Mouse (Mus musculus) kidney, postnatal 36 days (tissue): ENCODE measurements around the gene Zfp652.

Experiments
- DNase-seq, 2 experiments: peaks; one replicate each; pipeline ENCODE4 v3.0.0; 2021 to 2022; ENCODE audit warnings: mixed read lengths in 2 of 2

Zfp652 gene

DNA sequence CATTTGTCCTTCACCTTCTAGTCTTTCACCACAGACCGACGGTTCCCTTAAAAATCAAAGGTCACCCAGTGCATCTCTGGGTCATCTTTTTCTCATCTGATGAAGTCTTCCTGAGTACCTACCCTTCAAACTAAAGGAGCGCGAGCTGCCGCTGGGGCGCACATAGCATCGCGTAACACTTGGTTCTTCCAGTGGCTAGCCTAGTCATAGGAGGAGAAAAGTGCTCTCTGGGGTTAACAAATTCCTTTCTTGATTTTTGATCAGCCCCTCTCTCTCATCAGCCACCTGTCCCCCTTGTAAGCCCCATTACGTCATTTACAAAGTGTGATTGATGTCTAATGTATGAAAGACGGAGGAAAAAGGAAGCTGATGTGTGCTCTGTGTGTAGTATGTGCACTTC, 56.7 kb downstream of the Zfp652 start:
- DNase-seq = no peak

DNA sequence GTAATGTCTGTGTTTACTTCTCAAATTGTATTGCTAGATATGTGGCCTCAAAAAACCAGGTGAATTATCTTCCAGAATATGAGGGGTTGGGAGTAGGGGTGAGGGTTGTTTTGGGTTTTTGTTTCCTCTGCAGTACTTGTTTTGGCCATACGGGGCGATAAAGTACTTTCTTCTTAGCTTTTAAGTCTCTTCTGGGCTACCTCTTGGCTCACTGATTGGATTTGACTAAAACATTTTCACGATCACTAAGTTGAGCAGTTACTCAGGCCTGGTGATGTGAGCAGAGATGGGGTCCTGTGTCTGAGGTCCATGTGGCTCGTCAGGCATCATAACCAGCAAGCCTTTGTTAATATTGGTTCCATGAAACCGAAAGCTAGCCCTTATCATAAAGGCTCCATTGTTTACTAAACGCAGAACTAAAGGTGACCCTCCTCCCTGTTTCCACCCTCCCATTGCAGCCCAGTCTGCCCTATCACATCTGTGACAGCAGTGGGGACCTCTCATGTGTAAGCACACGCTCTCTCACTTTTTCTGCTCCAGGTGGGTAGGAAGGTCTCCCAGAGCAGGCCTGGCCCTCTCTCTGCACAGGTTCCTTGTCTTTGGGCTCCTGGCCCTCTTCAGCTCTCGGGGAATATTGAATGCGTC, 58.4 kb downstream of the Zfp652 start:
- peak in 1 of 2 experiments; percentile 65 for DNase-seq

DNA sequence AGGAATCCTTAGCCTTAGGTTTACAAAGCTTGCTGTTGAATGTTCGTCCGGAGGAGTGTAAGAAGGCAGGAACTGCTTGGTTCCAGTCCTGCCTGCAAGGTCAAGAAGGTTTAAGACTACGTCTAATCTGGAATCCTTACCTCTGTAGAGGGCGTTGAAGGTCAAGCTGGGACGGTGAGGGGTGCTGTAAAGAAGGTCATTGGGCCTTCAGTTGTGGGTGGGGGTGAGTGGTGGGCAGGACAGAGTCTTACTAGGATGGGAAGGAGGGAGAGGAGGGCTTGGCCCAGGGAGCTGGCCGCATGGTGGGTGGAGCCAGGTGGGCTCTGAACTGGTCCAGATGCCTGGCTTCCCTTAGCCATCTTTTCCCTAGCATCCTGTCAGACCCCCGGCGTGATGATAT, 59.2 kb downstream of the Zfp652 start:
- DNase-seq = no peak

DNA sequence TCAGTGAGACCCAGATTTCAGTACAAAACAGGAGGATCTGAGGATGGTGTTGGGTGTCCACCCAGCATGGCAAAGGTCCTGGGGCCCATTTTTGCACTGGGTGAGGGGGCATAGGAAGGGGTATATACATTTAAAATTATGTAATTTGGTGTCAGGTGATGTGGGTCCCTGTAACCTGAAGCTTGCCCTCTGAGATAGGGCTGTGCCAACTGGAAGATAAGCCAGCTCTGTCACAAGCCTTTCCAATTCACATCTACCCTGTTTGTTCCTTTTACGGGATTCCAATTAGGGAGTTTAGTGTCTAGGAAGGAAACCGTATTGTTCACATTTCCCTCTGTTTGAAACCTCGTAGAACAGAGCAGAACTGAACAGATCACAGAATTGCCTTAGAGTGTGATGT, 60.8 kb downstream of the Zfp652 start:
- no peak for DNase-seq

DNA sequence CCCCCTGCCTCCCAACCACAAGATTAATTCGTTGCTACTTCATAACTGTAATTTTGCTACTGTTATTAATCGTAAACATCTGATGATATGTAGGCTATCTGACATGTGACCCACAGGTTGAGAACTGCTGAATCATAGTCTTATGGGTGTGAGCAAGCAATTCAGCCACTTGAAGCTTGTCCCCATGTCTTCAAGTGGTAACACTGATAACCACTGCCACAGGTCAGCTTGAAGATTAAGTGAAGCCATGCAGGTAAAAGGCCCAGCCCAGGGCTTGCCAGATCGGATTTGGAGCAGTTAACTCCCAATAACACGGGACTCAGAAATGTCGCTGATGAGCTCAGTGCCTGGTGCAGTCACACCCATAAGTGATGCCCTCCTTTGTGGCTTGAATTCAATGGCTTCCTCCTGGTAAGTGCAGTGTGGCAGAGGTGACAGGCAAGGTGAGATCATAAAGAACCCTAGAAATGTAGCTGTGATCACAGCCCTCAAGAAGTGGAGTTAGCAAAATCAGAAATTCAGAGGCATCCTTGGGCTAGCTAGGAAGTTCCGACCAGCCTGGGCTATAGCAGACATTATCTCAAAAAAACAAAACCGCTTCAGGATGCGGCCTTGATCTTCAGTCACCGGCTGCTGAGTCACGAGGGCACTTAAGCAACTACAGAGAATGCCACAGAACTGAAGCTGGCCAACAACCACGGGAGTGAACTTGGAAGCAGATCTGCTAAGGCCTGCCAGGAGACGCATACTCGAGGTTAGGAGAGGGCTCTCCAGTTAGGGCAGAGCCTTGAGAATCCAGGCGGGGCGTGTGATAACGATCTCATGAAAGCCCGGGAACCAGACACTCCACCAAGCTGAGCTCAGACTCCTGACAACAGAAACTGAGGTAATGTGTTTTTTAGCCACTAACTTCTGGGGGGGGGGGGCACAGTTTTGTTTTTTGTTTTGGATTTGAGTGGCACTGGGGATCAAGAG, 65.1 kb downstream of the Zfp652 start:
- DNase-seq = peak; percentile 51 to 55

DNA sequence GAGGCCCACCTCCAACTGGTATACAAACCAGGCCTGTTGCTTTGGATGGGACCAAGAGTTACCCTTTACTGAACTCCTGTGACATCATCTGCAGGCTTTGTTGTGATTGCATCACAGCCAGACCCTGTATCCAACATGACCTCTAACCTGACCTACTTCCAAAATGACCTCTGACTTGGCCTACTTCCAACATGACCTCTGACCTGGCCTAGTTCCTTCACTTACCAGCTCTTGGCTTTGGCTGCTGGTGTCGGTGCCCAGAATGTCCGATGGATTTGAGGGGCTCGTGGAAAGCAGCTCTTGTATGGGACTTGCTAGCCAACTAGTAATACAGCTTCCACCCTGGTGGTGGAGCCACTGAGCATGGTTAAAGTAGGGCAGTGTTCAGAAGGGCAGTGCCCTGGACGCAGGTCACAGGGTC, 66.4 kb downstream of the Zfp652 start:
- DNase-seq = peak in 1 of 2 experiments; percentile 42

DNA sequence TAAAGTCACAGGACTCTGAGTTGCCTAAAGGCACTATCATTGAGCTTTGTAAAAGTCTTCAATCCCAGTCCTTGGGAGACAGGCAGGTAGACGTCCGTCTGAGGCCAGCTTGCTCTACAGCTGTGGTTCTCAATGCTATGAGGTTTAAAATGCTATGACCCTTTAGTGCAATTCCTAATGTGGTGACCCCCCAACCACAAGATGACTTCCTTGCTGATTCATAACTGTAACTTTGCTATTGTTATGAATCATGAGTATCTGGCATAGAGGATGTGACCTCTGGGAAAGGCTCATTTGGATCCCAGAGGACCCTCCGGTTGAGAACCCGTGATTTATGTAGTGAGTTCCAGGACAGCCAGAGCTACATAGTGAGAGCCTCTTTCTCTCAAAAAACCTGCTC, 66.9 kb downstream of the Zfp652 start:
- DNase-seq = no peak

DNA sequence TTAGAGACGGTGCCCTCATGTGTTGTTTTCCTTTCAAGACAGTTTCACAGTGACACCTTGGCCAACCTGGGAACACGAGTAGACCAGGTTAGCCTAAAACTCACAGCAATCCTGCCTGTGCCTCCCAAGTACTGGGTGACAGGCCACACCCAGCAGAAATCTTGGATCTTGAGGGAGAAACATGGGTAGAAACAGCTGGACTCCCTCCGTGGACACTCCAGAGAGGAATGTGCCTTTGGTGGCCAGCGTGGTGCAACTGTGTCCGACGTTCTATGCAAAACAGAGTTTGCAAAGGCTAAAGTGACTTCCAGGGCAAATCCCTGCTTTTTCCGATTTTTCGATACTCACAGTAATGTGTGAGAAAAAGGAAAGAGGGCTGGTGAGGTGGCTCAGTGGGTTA, 68.0 kb downstream of the Zfp652 start:
- DNase-seq = no peak

DNA sequence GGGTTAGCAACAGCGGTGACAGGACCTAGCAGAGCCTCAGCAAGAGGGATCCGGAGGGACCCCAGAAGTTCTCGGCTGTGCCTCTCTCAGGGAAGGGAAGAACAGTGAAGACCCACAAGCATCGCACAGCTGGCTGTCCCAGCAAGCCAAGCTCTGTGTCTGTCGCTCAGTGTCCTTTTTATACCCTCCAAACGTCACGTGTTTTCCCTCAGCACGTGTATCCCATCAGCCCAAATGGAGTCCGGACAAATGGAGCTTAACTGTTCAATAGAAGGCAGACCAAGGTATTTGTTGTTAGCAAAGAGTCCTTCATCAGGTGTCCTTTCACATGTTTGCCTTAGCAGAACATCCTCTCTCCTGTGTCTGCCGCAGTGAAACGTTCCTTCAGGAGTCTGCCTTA, 69.1 kb downstream of the Zfp652 start:
- DNase-seq = no peak

DNA sequence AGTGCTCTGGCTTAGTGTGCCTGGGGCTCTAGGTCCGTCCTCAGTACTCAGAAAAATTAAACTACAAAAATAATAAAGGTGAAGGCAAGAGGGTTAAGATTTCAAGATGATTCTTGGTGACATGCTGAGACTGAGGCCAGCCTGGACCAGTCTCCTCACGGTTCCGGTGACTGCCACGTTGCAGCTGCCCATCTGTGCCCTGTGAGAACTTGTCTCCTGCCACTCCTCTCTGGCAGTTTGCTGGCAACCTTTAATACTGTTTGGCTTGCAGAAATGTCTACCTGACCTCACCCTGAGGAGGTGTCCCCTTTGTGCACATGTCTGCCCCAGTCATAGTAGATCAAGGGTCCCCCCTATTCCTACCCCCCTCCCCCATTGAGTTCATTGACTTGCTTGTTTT, 71.0 kb downstream of the Zfp652 start:
- DNase-seq = no peak

DNA sequence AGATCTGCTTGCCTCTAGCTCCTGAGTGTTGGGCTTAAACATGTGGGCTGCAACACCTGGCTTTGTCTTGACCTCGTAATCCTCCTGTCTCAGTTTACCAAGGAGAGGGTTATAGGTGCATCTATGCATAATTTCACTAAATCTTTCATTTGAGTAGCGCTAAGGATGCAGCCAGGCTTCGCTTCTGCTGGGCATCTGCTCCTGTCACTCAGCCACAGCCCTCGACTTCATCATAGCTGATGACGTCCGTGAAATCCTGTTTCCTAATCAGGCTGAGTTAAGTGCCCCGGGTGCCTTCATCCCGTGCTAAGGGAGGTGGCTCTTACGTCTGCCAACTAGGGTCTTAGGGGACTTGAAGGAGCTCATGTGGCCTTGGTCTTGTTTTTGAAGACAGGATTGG, 71.5 kb downstream of the Zfp652 start:
- DNase-seq = no peak

DNA sequence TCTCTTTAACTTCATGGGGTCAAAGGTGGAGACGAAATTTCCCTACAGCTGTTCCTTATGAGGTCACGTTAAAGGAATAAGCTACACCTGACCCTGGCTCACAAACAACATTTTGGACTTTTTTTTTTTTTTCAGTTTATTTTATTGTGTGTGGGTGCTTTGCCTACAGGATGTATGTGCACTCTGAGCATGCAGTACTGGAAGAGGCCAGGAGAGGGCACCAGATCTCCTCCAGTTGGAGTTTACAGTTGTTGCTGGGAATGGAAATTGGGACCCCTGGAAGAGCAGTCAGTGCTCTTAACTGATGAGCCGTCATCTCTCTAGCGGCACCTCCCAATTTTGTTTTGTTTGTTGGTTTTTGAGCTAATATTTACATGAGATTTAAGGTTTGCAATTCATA, 73.2 kb downstream of the Zfp652 start:
- no peak for DNase-seq

DNA sequence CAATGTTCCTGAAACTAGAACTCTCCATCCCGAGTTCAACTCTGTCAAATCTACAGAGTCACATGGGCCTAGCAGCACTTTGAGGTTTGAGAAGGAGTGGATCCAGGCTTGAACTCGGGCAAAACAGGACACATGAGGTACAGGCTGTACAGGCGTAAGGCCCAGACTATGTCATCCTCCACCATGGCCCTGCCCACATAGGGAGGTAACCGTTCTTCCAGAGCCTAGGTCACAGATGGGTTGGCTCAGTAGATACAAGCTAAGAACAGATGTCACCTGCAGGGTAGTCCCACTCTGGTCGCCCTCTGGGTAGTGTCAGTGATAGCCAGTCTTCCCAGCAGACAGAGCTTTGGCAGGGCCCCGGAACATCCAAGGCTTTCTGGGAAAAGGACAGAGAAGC, 74.0 kb downstream of the Zfp652 start:
- no peak for DNase-seq

DNA sequence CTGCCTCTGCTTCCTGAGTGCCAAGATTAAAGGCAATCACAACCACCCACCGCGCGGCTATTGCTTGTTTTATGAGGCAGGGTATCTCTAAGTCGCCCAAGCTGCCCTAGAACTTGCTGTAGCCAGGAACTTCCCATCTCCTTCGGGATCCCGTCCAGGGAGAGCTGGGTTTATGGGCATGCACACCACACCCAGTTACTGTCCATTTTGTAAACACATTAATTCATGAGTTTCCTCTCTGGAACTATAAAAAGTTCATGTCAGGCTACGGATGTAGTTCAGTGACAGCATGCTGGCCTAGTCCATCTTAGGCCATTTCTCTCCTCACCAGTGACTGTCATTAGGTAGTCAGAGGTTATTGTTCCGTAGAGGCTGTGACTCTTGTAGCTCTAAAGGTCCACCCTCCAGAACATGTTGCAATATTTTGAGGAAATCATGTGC, 77.0 kb downstream of the Zfp652 start:
- DNase-seq = peak; percentile 64 to 69

DNA sequence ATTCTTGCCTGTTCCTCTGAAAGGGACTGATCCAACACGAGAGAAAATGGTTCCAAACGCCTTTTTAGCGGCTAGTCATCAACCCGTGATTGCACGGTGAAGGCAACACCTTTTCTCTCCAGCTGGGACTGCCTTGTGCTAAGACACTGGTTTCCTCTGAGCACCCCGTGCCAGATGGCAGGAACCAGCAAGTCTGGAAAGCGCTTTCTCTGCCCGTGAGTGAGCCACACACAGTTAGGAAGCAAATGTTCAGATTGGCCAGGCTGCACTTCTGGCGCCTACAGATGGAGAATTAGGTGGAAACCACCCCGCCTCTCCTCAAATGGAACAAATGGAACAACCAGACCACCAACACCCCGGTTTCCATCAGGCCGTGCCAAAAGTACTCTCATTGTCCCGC, 79.3 kb downstream of the Zfp652 start:
- DNase-seq = no peak

DNA sequence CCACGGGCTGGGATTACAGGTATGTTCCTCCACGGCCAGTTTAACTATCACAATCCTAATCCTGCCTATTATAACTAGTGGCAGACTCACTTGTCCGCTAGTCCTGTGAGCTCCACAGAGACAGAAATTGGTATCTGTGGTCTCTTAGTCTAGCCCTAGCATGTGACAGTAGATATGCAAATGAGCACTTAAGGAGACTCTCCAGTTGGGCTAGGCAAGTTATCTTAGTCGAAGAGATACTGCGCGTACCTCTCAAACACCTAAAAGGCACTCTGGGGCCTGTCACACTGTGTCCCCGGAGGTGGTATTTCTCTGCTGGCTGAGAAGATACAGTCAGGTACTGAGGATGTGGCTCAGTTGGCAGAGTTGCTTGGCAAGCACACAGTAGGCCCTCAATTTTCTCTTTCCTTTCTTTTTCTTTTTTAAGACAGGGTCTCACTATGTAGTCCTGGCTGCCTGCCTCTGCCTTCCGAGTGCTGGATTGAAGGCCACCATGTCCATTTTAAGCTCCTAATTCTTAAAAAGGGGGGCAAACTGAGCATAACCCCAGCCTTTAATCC, 80.6 kb downstream of the Zfp652 start:
- DNase-seq = no peak

DNA sequence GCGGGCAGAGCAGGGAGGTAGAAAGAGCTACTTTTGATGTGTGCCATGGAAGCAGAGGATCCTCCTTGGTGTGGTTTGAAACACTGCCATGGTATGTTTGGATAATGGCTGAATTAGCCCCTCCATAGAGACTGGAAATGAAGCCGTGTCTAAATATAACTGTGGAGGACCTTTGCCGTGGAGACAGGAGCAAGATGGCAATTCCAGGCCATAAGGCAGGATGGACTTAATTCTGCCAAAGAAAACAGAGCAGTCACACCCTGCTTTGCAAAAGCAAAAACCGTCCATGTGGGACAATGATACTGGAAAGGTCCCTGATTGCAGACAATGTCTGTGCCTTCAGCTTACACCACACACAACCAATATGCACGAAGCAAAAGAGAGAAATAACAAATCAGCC, 81.7 kb downstream of the Zfp652 start:
- DNase-seq = no peak

DNA sequence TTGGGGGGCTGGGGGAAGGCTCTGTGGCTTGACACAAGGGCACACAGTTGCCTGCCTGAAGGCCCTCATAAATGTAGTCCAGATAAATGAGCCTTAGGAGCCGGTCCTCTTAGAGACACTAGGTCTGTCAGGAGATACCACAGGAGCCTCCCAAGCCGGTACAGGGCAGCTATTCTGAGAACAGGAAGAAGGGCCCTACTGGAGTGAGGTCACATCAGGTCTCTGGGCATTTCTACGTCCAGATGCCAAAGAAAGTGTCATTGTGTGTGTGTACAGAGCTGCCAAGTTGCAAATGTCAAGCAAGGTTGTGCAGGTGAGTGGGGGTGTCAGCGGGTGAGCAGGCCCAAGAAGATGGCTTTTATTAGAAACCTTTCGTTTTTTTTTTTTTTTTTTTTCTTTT, 83.1 kb downstream of the Zfp652 start:
- peak; percentile 45 to 59 for DNase-seq

DNA sequence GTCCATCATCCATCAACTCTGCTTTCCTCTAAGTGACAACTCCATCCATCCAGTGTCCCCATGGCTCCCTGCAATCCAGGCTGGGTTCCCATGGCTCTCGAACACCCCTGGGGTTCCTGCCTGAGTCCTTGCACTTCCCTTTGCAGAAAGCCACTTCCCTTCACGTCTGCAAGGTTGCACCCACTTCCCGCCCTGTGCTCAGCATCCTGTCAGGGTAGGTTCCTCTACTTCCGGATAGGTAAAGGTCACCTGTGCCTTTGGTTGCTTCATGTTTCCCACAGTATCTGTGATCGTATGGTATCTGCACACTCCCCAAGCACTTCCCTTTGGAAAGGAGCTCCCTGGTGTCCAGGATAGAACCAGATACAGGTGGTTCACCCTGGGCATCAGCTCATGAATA, 92.5 kb downstream of the Zfp652 start:
- no peak for DNase-seq

DNA sequence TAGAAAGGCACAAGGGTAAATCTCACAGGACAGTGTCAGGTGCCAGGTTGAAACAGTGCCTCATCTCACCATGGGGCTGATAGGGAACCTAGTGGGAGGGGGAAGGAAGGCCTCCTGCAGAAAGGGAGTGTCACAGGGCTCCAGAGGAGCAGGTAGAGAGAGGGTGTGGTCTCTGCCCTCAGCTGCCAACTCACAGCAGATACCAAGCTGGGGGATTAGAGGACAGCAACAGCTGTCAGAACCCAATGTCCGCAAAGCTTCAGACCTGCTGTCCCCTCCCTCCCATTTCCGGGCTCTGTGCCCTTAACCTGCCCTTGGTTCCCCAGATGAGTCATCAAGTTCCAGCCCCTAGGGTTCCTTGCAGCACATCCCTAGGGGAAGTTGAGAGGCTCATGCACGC, 93.1 kb downstream of the Zfp652 start:
- peak; percentile 42 to 60 for DNase-seq

DNA sequence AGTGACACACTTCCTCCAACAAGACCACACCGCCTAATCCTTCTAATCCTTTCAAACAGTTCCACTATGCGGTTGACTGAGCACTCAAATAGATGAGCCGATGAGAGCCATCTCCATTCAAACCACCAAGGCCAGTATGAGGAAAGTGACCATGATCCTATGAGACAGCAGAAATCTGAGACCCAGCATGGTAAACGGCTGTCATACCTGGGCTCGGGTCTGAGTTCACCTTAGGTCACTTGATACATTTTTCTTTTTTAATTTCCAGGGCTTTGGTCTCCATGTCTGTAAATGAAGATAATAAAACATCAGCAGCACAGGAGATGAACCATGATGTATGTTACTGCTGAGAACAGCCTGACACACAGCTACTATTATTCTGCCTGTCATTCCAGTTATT, 95.4 kb downstream of the Zfp652 start:
- DNase-seq = no peak

DNA sequence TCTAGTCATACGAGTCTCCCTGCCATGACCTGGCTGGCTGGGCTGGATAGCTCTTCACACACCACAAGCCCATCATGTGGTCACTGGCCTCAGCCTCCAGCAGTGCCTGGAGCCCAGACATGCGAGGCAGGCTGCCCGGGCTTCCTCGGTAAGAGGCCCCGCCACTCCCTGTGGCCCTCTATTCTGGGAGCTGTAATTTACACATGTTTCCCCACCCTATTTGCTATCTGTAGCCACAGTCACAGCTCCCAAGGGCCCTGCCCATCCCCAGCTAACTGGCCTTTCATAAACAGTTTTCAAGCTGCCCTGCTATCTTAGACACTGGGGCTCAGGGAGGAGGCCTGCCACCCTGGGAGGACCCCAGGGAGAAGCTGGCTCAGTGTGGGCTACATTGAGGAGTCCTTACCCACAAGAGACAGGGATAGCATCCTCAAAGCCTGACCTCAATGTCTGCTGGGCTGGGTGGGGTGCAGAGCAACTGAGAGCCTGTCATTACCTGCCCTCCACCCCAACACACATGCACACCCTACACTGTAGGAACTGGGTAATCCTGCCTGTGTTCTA, 96.1 kb downstream of the Zfp652 start:
- DNase-seq = no peak

DNA sequence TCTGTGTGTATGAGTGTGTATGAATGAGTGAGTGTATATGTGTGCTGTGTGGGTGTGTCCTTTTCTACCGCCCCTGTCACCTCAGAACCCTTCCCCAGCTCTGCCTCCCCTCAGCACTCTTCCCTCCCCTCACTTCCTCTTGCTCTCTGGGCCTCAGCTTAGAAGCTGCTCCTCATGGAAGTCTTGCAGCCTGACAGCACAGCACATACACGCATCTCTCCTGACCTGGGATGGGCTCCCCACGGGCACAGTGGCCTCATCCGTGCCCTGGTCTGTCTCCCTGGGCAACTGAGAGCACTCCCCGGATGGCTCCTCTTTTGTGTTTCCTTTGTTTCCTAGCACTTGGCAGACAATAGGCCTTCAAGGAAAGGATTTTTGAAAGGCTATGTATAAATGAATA, 97.1 kb downstream of the Zfp652 start:
- no peak for DNase-seq

DNA sequence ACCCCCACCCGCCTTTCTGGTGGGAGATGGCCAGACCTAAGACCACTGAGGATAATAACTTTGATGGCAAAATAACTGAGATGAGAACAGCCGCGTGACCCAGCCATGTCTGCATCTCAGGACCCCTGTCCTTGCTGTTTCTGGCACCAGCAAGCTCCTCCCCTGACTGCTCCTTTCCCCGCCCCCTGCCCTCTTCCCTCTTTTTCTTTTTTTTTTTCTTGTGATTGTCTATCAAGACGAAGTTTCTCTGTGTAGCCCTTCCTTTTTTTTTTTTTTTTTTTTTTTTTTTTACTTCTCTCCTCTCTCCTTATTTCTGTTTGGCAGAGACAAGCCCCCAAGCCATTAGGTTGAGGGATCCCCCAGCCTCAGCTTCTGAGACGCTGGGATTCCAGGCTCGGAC, 98.4 kb downstream of the Zfp652 start:
- DNase-seq = no peak
